Mouse (Mus musculus): Measurements from ENCODE around the gene Ackr3. TPM values are rescaled to one million over a fixed set of nuclear protein-coding genes. Genes with fewer than 3 reads are reported as not detected.

The Ackr3 gene
- polyA plus RNA-seq, 1 experiment from 2014 or later, result 8.9 TPM

GRCm38 (mm10) chr1:90182521-90182920 lies 21.3 kb upstream of the Ackr3 start:
- H3K4me3 ChIP-seq (ENCODE audit: low read depth, low read length), result no peak overlapping the region
- H3K9ac ChIP-seq (ENCODE audit: low read depth, low read length), result no peak overlapping the region
- H3K9me3 ChIP-seq (ENCODE audit: control insufficient read depth), result no peaks in the 10 kb centered on the region
- WGBS, result 73% methylated on average over 5 of the region's 5 CpGs
- ATAC-seq, result no peak
- H3K36me3 ChIP-seq (ENCODE audit: control insufficient read depth, insufficient read depth), result no peaks in the 10 kb centered on the region
- no peak overlapping the region for H3K4me2 ChIP-seq (replicated peaks; ENCODE audit: low read depth)
- H3K4me1 ChIP-seq (replicated peaks; ENCODE audit: control insufficient read depth, insufficient read depth, low read length), result no peaks in the 10 kb centered on the region
- no peaks in the 10 kb centered on the region for H3K27me3 ChIP-seq (replicated peaks; ENCODE audit: control insufficient read depth, insufficient read depth, low read length)
- TF ChIP-seq CTCF (IDR thresholded peaks at IDR 0.05; ENCODE audit: low read depth), result no peak
- no peak overlapping the region for H3K27ac ChIP-seq (ENCODE audit: low read depth, low read length)

- Histone ChIP-seq H3K4me1 (replicated peaks; ENCODE audit: control insufficient read depth, insufficient read depth, low read length) (no peaks in the 10 kb centered on the region), H3K9me3 (ENCODE audit: control insufficient read depth) (no peaks in the 10 kb centered on the region), H3K4me3 (ENCODE audit: low read depth, low read length) (no peak overlapping the region), H3K27me3 (replicated peaks; ENCODE audit: control insufficient read depth, insufficient read depth, low read length) (no peaks in the 10 kb centered on the region), H3K36me3 (ENCODE audit: control insufficient read depth, insufficient read depth) (no peaks in the 10 kb centered on the region), H3K4me2 (replicated peaks; ENCODE audit: low read depth) (no peak overlapping the region), H3K9ac (ENCODE audit: low read depth, low read length) (no peak overlapping the region), H3K27ac (ENCODE audit: low read depth, low read length) (no peak overlapping the region)
- ATAC-seq, result no peak
- TF ChIP-seq CTCF (IDR thresholded peaks at IDR 0.05; ENCODE audit: low read depth), result no peak
- 52% methylated on average over 6 of the region's 6 CpGs for WGBS
Observed at GRCm38 (mm10) chr1:90183602-90184001, 20.2 kb upstream of the Ackr3 start.

GRCm38 (mm10) chr1:90186173-90186572 lies 17.6 kb upstream of the Ackr3 start:
- WGBS, result 63% methylated on average over 4 of the region's 4 CpGs
- Histone ChIP-seq H3K27me3 (replicated peaks; ENCODE audit: control insufficient read depth, insufficient read depth, low read length) (no peaks in the 10 kb centered on the region), H3K9ac (ENCODE audit: low read depth, low read length) (no peak overlapping the region), H3K36me3 (ENCODE audit: control insufficient read depth, insufficient read depth) (no peaks in the 10 kb centered on the region), H3K4me2 (replicated peaks; ENCODE audit: low read depth) (no peak overlapping the region), H3K4me3 (ENCODE audit: low read depth, low read length) (no peak overlapping the region), H3K27ac (ENCODE audit: low read depth, low read length) (no peak overlapping the region), H3K4me1 (replicated peaks; ENCODE audit: control insufficient read depth, insufficient read depth, low read length) (no peaks in the 10 kb centered on the region), H3K9me3 (ENCODE audit: control insufficient read depth) (no peaks in the 10 kb centered on the region)
- no peak for TF ChIP-seq CTCF (IDR thresholded peaks at IDR 0.05; ENCODE audit: low read depth)
- ATAC-seq, result no peak

GRCm38 (mm10) chr1:90186874-90187273 lies 16.9 kb upstream of the Ackr3 start:
- H3K4me1 ChIP-seq (replicated peaks; ENCODE audit: control insufficient read depth, insufficient read depth, low read length), result no peaks in the 10 kb centered on the region
- H3K27ac ChIP-seq (ENCODE audit: low read depth, low read length), result no peak overlapping the region
- no peak overlapping the region for H3K4me2 ChIP-seq (replicated peaks; ENCODE audit: low read depth)
- no peaks in the 10 kb centered on the region for H3K36me3 ChIP-seq (ENCODE audit: control insufficient read depth, insufficient read depth)
- TF ChIP-seq CTCF (IDR thresholded peaks at IDR 0.05; ENCODE audit: low read depth), result no peak
- 87% methylated on average over 5 of the region's 5 CpGs for WGBS
- H3K9me3 ChIP-seq (ENCODE audit: control insufficient read depth), result no peaks in the 10 kb centered on the region
- no peak for ATAC-seq
- H3K27me3 ChIP-seq (replicated peaks; ENCODE audit: control insufficient read depth, insufficient read depth, low read length), result no peaks in the 10 kb centered on the region
- no peak overlapping the region for H3K9ac ChIP-seq (ENCODE audit: low read depth, low read length)
- H3K4me3 ChIP-seq (ENCODE audit: low read depth, low read length), result no peak overlapping the region

- Histone ChIP-seq H3K27ac (ENCODE audit: low read depth, low read length) (no peak overlapping the region), H3K9me3 (ENCODE audit: control insufficient read depth) (no peaks in the 10 kb centered on the region), H3K4me1 (replicated peaks; ENCODE audit: control insufficient read depth, insufficient read depth, low read length) (no peaks in the 10 kb centered on the region), H3K9ac (ENCODE audit: low read depth, low read length) (no peak overlapping the region), H3K36me3 (ENCODE audit: control insufficient read depth, insufficient read depth) (no peaks in the 10 kb centered on the region), H3K27me3 (replicated peaks; ENCODE audit: control insufficient read depth, insufficient read depth, low read length) (no peaks in the 10 kb centered on the region), H3K4me2 (replicated peaks; ENCODE audit: low read depth) (no peak overlapping the region), H3K4me3 (ENCODE audit: low read depth, low read length) (no peak overlapping the region)
- no peak for ATAC-seq
- WGBS, result 92% methylated on average over 6 of the region's 6 CpGs
- no peak for TF ChIP-seq CTCF (IDR thresholded peaks at IDR 0.05; ENCODE audit: low read depth)
Observed at GRCm38 (mm10) chr1:90189046-90189445, 14.7 kb upstream of the Ackr3 start.

GRCm38 (mm10) chr1:90201246-90201645 lies 2.5 kb upstream of the Ackr3 start:
- 84% methylated on average over 5 of the region's 5 CpGs for WGBS
- no peak overlapping the region for H3K27ac ChIP-seq (ENCODE audit: low read depth, low read length)
- H3K4me1 ChIP-seq (replicated peaks; ENCODE audit: control insufficient read depth, insufficient read depth, low read length), result no peaks in the 10 kb centered on the region
- H3K9ac ChIP-seq (ENCODE audit: low read depth, low read length), result no peak overlapping the region
- no peaks in the 10 kb centered on the region for H3K27me3 ChIP-seq (replicated peaks; ENCODE audit: control insufficient read depth, insufficient read depth, low read length)
- ATAC-seq, result no peak
- H3K9me3 ChIP-seq (ENCODE audit: control insufficient read depth), result no peaks in the 10 kb centered on the region
- no peak overlapping the region for H3K4me3 ChIP-seq (ENCODE audit: low read depth, low read length)
- no peaks in the 10 kb centered on the region for H3K36me3 ChIP-seq (ENCODE audit: control insufficient read depth, insufficient read depth)
- no peak overlapping the region for H3K4me2 ChIP-seq (replicated peaks; ENCODE audit: low read depth)
- TF ChIP-seq CTCF (IDR thresholded peaks at IDR 0.05; ENCODE audit: low read depth), result no peak

GRCm38 (mm10) chr1:90201655-90202054 lies 2.1 kb upstream of the Ackr3 start:
- H3K27ac ChIP-seq (ENCODE audit: low read depth, low read length), result no peak overlapping the region
- H3K9ac ChIP-seq (ENCODE audit: low read depth, low read length), result no peak overlapping the region
- WGBS, result 66% methylated on average over 2 of the region's 2 CpGs
- TF ChIP-seq CTCF (IDR thresholded peaks at IDR 0.05; ENCODE audit: low read depth), result no peak
- H3K4me1 ChIP-seq (replicated peaks; ENCODE audit: control insufficient read depth, insufficient read depth, low read length), result no peaks in the 10 kb centered on the region
- H3K27me3 ChIP-seq (replicated peaks; ENCODE audit: control insufficient read depth, insufficient read depth, low read length), result no peaks in the 10 kb centered on the region
- H3K9me3 ChIP-seq (ENCODE audit: control insufficient read depth), result no peaks in the 10 kb centered on the region
- H3K4me2 ChIP-seq (replicated peaks; ENCODE audit: low read depth), result no peak overlapping the region
- ATAC-seq, result no peak
- H3K4me3 ChIP-seq (ENCODE audit: low read depth, low read length), result no peak overlapping the region
- H3K36me3 ChIP-seq (ENCODE audit: control insufficient read depth, insufficient read depth), result no peaks in the 10 kb centered on the region

Data from intestine, postnatal 0 days (tissue).